Mouse (Mus musculus) left cerebral cortex, adult 8-10 months (tissue): ENCODE results near the gene Flywch1. TPM values are rescaled to one million over a fixed set of nuclear protein-coding genes. Genes with fewer than 3 reads are reported as not detected.

Source experiments
- DNase-seq, 2 experiments: peaks; one replicate each; pipeline ENCODE4 v3.0.0; 2022; ENCODE audit warnings: low spot score in 2 of 2
- total RNA-seq, 4 experiments: library from RNA; stranded (reverse); gene quantifications; 2 replicates each; pipeline ENCODE4 v1.2.4; 2022

The Flywch1 gene
- 100 to 1,000 TPM; 423 to 484 (median 468) TPM for total RNA-seq

- DNase-seq = peak; percentile 98 to 99
Measured at GRCm38 (mm10) chr17:23771284-23772218, at the start of gene Flywch1. Gene Flywch1 (minus strand): TSS chr17:23771602.

GRCm38 (mm10) chr17:23820731-23821130 lies 49.3 kb upstream of the Flywch1 start:
- no peak for DNase-seq

GRCm38 (mm10) chr17:23819235-23819634 lies 47.8 kb upstream of the Flywch1 start:
- DNase-seq = no peak

GRCm38 (mm10) chr17:23818579-23818978 lies 47.2 kb upstream of the Flywch1 start:
- no peak for DNase-seq

GRCm38 (mm10) chr17:23815641-23816040 lies 44.2 kb upstream of the Flywch1 start:
- DNase-seq = no peak

- no peak for DNase-seq
Measured at GRCm38 (mm10) chr17:23807918-23808317, 36.5 kb upstream of the Flywch1 start.

GRCm38 (mm10) chr17:23806867-23807266 lies 35.5 kb upstream of the Flywch1 start:
- no peak for DNase-seq

GRCm38 (mm10) chr17:23804426-23805085 lies 33.2 kb upstream of the Flywch1 start:
- no peak for DNase-seq

GRCm38 (mm10) chr17:23803366-23804041 lies 32.1 kb upstream of the Flywch1 start:
- peak in 1 of 2 experiments; percentile 66 for DNase-seq

- DNase-seq = peak; percentile 94 to 99
Measured at GRCm38 (mm10) chr17:23802746-23803365, 31.5 kb upstream of the Flywch1 start.

GRCm38 (mm10) chr17:23801627-23802026 lies 30.2 kb upstream of the Flywch1 start:
- no peak for DNase-seq

GRCm38 (mm10) chr17:23797316-23797715 lies 25.9 kb upstream of the Flywch1 start:
- DNase-seq = no peak

- no peak for DNase-seq
Measured at GRCm38 (mm10) chr17:23795323-23795722, 23.9 kb upstream of the Flywch1 start.

- DNase-seq = no peak
Measured at GRCm38 (mm10) chr17:23791079-23791357, 19.6 kb upstream of the Flywch1 start.

- DNase-seq = peak; percentile 47 to 51
Measured at GRCm38 (mm10) chr17:23790269-23791078, 19.1 kb upstream of the Flywch1 start, which contains the start of gene Srrm2. Gene Srrm2 (plus strand): TSS chr17:23790532.

- no peak for DNase-seq
Measured at GRCm38 (mm10) chr17:23789749-23790268, 18.4 kb upstream of the Flywch1 start.

GRCm38 (mm10) chr17:23788973-23789372 lies 17.6 kb upstream of the Flywch1 start:
- no peak for DNase-seq

- no peak for DNase-seq
Measured at GRCm38 (mm10) chr17:23786510-23786931, 15.1 kb upstream of the Flywch1 start.

GRCm38 (mm10) chr17:23785561-23786471 lies 14.4 kb upstream of the Flywch1 start, which contains the start of gene Flywch2:
Gene Flywch2 (minus strand): TSS chr17:23786081.
- DNase-seq = peak; percentile 66 to 93
